Mouse (Mus musculus) kidney, adult 8-10 months (tissue): ENCODE measurements at regions not wholly inside any gene's neighbourhood (a gene's known extent, or its start where the extent isn't known, plus 50 kb on each side); places are given as distances from the start of the nearest gene placed in this dataset.

ENCODE experiments used
- DNase-seq, 2 experiments: peaks; one replicate each; pipeline ENCODE4 v3.0.0; 2022

- DNase-seq: no peak
Observed at GRCm38 (mm10) chr7:70213970-70214520, 152.5 kb downstream of the Nr2f2 start.

- DNase-seq: no peak
Observed at GRCm38 (mm10) chr7:70205900-70206299, 160.6 kb downstream of the Nr2f2 start.

- no peak for DNase-seq
Observed at GRCm38 (mm10) chr7:70200188-70200587, 166.3 kb downstream of the Nr2f2 start.

DNA sequence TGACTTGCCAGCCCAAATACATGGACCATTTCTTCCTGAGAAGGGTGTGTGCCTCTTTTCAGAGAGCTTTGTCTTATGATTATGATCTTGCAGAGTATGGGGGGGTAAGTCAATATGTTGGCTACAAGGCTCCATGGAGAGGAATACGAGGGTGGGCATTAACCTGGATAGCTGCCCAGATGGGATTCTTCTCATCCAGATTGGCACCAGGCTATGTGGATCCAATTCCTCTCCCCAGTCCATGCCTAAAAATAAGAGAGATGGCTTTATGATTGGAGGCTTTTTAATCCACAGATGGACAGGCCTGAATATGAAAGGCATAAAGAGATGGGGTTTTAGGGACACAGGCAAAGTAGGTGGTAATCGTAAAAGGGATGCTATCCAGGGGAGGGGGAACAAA, 187.6 kb downstream of the Nr2f2 start:
- DNase-seq: no peak

DNA sequence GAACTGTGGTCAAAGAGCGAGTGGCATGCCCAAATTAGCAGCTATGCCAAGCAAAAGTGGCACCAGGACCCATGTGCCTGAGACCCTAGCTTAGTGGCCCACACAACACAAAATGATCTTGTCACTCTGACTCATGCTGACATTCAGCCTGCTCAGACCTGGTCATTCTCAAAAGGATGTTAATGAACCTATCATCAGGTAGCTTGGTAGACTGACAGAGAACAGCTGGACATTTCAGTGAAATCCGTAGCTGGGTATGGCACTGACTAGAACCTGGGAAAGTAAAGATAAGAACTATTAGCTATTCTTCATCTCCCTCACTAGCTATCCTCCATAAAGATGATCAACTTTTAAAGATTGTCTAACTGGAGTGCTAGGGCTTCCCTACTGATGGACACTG, 188.5 kb downstream of the Nr2f2 start:
- no peak for DNase-seq

DNA sequence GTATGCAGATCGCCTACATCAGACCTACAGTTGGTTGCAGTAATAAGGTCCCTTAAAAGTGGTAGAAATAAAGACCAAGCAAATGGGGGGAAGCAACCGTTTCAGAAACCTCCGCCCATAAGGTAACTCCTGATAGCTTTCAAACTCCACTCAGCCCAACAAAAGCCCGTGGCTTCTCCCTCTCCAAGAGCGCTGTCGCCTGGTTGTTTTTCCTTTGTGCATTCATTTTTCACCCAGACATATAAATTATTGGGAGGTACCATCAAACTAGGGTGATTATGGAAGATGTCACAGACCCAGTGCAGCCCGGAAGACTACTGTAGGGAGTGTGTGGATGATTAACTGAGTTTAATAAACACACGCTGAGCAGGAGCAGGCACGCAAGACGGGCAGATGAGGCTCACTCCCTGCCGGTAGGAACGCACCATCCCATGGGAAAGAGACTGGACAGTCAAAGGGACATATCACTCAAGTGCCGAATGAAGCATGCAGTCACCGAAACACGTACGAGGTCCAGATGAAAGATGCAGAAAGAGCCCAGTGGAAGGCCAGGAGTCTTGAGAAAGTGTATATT, 189.8 kb downstream of the Nr2f2 start:
- DNase-seq: no peak

GRCm38 (mm10) chr7:70176086-70176485, 190.4 kb downstream of the Nr2f2 start:
- DNase-seq: no peak

GRCm38 (mm10) chr7:70172431-70172830, 194.1 kb downstream of the Nr2f2 start:
- no peak for DNase-seq

DNA sequence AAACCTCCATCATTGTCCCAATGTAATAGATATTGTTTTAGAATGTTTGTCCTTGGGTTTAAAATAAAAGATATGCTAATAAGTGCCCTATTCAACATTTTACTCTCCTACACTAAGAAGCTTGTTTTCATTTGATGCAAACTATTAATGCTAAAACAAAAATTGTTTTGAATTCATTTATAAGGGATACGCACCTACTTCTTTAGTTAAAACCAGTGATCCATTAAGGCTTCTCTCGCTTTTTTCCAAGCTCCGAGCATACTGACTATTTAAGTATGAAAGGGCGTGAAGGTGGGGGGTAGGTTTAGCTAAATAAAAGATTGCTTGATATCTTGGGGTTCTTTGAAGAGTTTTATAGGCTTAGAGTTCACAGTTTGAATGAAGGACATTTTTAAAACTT, 195.1 kb downstream of the Nr2f2 start:
- no peak for DNase-seq

DNA sequence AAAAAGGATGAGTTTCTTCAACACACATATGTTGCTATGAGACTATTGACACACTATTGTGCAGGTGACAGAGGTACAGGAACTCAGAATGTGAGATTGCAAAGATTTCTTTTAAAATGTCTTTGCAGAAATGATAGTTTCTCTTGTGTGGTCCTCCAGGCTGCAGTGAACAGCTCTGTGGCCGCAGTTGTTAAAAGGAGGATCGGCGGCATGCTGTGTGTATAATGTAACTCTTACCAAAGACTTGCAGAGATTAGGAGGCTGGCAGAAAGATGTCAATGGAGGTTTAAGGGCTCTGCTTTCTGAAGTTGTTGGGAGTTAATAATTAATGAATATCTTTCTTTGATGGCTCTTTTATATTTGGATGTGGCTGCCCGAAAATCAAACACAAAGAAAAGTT, 198.5 kb downstream of the Nr2f2 start:
- DNase-seq: no peak

- DNase-seq: no peak
Observed at GRCm38 (mm10) chr7:70166081-70166480, 200.5 kb downstream of the Nr2f2 start.

DNA sequence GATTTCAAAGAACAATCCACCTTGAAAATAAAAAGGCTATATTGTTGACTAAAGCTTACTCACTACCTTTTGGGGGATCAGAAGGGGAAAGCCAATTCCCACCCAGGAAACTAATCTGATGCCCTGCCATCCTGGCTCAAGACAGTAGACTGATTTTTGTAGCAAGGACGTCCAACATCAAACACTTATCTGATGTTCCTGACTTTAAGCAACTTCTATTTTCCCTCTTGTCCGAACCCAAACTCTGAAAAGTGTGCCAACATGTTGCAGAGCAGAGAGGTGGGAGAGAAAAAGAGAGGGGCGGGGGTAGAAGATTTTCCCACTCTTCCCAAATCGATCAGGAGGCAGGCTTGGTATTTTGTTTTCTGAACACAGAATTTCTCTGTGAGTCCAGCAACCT, 201.0 kb downstream of the Nr2f2 start:
- no peak for DNase-seq

DNA sequence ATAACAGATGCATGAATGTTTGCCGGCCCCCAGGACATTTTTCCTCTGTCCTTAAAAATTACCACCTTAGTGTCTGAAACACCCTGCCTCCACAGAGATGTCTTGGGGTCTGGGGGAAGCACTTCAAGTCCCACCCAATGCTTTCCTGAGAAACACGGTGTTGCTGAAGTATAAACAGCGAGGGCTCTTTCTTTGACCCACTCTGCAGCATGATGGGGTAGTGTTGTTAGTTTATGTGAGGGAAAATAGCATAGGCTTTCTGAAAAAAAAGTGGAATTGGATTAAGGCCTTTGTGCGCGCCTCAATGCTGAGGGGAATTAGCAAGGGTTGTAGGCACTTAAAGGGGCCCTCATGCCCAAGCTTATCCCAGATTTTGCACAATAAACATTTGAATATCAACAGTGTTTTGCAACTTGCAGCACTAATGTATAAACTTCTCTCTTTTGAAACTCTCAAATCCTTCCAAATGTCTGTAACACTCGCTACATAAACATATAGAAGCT, 201.8 kb downstream of the Nr2f2 start:
- no peak for DNase-seq

- DNase-seq: no peak
Observed at GRCm38 (mm10) chr7:70158531-70158930, 208.0 kb downstream of the Nr2f2 start.

DNA sequence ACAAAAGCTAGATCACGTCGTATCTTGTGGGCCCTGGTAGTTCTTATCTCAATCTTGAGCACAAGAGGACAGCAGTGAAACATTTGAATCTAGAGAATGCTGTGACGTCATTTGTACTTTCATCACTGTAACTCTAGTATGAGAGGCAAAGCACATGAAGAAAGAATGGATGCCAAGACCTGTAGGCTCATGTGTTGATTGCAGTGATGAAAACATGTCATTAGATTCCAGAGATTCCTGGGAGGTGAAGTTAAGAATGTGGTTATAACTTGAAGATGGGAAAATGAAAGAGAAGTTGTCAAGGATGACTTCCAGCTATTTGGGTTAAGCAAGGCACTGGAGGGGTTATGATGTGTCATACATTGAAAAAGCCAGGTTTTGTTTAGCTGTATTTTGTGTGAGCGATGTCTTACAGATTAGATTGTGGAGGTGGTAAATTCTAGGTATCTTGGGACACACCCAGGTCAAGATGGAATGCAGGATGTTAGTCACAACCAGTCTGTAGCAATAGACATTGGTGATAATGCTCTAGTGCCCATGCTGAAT, 221.7 kb downstream of the Nr2f2 start:
- DNase-seq: no peak

- no peak for DNase-seq
Observed at GRCm38 (mm10) chr7:70136837-70137236, 229.7 kb downstream of the Nr2f2 start.

DNA sequence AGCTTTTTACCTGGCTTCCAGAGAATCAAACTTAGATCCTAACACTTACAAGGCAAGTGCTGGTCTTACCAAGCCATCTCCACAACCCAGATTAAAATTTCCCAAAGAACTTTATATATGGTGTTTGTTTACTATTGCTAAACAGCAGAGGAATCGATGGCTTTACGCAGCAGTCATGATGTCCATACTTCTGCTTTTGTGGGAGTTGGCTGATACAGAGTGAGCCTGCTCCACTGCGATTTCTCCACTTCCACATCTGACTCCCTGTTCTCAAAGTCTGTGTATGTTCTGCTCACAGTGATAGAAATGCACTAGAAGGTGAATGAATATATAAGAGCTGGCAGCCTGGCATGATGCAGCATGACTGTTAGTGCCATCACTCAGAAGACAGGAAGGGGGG, 231.1 kb downstream of the Nr2f2 start:
- no peak for DNase-seq

DNA sequence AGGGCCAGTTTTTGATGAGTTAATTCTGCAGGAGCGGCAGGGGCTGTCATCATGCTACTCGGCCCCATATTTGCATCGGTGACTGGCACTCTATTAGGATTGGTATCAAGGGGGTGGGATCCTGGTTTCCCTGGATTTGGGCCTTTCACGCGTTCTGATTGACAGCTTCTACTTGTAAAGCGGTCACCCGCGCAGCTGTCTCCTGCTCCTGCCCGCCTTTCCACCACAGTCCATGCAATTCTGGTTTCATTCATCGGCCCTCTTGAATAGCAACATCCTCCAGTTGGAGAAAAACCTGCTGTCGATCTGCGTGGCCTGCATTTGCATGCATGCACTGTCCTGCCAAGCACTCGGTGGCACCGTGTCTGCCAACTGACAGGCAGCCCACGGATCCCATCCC, 236.6 kb downstream of the Nr2f2 start:
- no peak for DNase-seq

GRCm38 (mm10) chr7:70122818-70123217, 243.7 kb downstream of the Nr2f2 start:
- DNase-seq: no peak

- DNase-seq: no peak
Observed at GRCm38 (mm10) chr7:70119517-70119916, 247.0 kb downstream of the Nr2f2 start.

DNA sequence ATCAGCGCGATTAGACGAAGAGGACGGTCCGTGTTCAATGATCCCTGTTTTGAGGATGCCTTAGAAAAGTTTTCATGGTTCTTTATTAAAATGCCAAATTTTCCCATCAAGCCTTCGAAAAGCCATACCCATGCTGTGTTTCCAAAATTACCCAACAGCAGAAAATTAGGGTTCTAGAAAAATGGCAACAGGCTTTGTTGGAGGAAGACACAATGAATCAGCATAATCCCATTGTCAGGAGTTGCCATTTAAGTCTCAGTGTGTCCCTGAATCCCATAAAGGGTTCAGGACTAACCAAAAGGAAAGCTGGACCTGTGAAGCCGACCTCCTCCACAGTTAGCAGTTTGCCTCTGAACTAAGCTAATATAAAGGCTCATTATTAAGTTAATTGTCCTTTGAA, 247.6 kb downstream of the Nr2f2 start:
- no peak for DNase-seq

DNA sequence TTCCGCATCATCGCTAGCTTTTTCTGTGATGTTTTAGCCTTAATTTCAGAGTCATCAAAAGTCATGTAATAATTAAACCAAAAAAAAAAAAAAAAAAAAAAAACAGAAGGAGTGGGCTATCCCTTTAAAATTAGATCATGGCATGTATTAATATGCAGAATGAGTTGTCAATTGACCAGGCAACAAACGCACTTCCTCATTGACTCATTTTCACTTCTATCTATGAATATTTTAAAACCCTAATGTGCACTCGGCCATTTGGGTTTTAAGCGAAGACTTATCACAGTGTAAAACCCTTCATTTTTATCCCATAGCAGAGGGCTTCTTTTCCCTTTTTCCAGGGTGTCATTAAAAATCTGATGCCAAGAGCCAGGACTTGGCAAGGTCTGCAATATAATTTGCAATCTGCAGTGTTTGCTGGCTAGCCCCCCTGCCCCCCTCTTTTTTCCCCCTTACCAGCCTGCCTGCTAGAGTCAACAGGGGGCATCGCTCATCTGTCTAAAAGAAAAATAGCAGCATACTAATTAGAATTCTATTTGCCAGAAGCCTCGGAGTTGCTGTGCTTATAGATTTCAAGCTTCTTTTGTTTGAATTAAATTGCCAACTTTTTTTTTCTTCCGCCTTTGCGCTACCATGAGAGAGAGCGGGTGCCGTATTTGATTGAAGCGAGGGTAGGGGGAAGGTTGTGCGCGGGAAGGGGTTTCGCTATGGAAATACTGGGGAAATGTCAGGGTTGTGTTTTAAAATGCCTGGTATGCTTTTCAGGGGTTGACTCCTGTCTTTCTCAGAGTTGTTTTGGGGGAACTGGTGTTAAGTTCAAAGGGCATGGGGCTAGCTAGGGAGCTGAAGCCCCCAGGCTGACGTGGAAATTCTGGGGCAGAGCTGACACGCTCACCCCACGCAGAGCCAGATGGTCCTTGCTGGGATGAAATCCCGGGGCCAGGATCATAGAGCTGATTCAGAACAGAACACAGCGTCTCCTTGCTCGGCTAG, 248.3 kb downstream of the Nr2f2 start:
- DNase-seq: no peak

GRCm38 (mm10) chr7:70109013-70109412, 257.5 kb downstream of the Nr2f2 start:
- DNase-seq: no peak

- no peak for DNase-seq
Observed at GRCm38 (mm10) chr7:70105024-70105423, 261.5 kb downstream of the Nr2f2 start.
